Mouse (Mus musculus) A20 (cell line): Measurements from ENCODE around the gene Pcbp2.
A peak's percentile ranks its signal among the peaks of the same experiment; 100 is the strongest.

Source experiments
- DNase-seq: peaks from one replicate; pipeline ENCODE4 v3.0.0-alpha.2; 2011; ENCODE audit warnings: low read depth, low spot score

Gene Pcbp2

DNA sequence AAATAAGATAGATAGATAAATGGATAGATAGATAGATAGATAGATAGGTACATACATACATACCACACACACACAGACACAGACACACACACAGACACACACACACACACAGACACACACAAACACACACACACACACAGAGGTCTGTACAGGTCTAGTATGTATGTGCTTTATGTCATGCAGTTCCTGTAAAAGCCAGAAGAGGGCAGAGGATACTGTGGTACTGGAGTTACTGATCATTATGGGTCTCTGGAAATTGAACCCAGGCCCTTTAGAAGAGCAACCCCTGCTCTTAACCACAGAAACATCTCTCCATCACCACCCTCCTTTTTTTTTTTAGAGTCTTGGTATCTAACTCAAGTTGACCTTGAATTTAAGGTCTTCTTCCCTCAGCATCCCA, 6.7 kb upstream of the Pcbp2 start:
- peak; percentile 60 for DNase-seq

DNA sequence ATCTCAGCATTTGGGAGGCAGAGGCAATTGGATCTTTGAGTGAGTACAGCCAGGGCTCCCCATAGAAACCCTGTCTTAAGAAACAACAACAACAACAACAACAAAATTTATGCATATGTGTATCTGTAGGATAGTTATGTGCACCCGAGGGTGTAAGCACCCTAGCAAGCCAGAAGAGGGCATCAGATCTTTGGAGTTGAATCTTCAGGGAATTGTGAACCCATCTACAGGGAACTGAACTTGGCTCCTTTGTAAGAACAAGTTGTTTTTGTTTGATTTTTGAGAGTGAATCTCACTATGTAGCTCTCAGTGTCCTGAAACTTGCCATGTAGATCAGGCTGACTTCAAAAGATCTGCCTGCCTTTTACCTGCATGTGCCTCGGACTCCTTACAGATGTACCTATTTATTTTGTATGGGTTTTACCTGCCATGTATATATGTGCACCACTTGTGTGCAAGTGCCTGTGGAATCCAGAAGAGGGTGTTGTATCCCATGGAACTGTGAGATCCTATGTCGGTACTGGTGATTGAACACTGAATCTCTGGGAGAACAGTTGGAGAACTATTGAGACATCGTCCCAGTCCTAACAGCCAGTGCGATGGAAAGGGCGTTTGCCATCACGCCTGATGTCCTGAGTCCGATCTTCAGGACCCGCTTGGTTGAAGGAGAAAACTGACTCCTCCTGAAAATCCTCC, 1.5 kb upstream of the Pcbp2 start:
- no peak for DNase-seq

DNA sequence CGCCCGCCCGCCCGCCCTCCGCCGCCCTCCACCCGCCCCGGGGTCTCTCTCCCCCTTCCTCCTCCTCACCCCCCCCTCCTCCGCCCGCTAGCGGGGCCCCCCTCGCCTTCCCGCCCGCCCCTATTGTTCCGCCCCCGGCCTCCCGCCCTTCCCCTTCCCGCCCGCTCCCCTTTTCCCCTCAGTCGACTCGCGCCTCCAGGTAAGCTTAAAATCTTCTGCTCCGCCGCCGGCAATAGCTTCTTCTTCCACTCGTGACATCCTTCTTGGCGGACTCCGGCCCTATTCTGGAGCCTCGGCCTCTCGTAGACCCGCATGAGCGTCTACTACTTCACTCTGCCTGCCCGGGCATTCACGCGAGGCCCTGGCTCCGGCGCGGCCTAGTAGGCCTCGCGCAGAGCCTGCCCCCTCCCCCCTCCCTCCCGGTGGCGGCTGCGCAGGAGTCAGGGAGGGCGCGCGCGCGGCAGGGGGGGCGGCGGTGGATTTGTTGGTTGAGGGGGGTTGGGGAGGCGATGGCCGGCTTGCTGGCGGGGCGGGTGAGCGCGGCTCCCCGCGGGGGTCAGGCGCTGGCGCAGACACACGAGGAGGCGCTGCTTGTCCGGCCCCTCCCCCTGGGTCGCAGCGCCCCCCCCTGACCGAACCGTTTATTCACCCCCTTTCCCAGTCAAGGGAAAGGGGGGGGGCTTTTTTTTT, 411 bp downstream of the Pcbp2 start:
- peak; percentile 90 for DNase-seq

GRCm38 (mm10) chr15:102471295-102471645, 931 bp downstream of the Pcbp2 start:
- no peak for DNase-seq

- DNase-seq: no peak
Measured at GRCm38 (mm10) chr15:102471727-102472126, 1.4 kb downstream of the Pcbp2 start.

DNA sequence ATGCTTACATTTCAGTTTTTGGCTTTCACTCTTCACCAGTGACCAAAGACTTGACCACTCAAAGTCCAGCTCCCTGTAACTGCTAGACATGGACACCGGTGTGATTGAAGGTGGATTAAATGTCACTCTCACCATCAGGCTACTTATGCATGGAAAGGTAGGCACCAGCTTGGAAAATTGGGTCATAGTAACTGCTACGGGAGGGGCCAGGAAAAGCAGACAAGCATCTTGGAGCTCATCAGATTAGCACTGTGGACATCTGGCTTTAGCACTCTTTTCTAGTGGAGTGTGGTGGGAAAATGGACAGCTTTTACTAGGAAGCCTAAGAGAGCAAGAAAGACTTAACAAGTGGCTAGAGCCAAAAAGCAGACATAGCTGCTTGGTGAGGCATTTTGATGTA, 2.9 kb downstream of the Pcbp2 start:
- DNase-seq: no peak

- no peak for DNase-seq
Measured at GRCm38 (mm10) chr15:102474520-102474919, 4.2 kb downstream of the Pcbp2 start.

- no peak for DNase-seq
Measured at GRCm38 (mm10) chr15:102483136-102483535, 12.8 kb downstream of the Pcbp2 start.

GRCm38 (mm10) chr15:102485853-102486252, 15.5 kb downstream of the Pcbp2 start:
- no peak for DNase-seq

DNA sequence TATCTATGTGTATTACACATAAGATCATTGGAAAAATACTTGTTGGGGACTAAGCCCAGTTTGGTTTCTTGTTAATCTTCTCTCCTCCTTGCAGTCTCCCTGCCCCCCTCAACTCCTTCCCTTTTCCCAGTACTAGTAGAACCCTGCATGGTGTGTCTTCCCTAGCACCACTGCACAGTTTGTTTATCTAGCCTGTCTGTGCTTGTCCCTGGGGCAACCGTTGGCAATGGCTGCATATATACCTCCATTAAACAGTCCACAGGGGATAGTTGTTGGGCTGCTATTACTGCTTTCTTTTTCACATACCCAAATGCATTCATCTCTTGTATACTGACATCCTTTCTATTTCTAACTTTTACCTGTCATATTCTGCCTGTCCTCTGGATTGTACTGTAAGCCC, 17.3 kb downstream of the Pcbp2 start:
- DNase-seq: no peak

- no peak for DNase-seq
Measured at GRCm38 (mm10) chr15:102498322-102498721, 28.0 kb downstream of the Pcbp2 start.

DNA sequence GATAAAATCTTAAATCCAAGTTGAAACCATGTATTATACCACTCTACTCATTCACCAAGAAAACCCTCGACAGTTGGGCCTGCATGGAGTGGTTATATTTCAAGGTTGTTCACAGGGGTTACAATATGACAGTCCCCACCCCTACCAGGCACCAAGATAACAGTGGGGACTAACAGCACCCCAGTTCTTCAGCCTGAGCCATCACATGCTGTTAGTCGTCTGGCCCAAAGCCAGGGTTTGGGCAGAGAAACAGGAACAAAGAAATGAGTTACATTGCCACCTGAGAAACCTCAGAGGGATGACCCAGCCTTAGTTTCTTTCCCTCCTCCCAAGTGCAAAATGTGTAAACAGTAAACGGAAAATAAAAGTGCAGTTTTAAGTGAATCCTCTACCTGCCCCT, 29.0 kb downstream of the Pcbp2 start:
- peak; percentile 44 for DNase-seq

DNA sequence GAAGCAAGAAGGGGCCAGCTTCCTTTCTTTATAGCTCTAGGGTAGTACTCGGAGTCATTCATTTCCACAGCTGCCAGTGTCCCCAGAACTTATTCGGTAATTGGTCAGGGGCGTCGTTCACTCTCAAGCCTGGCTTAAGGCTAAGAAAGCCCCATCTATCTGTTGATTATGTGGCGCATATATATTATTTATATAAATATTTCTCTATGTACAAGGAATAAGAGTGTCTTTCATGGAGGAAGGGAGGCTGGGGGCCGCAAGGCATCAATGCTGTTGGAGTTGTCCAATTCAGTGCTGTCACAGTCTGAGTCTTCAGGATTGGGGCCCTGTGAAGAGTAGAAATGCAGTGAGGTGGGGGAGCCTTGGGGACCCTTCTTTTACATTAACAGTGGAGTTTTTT, 29.5 kb downstream of the Pcbp2 start:
- DNase-seq: no peak

GRCm38 (mm10) chr15:102500479-102500878, 30.1 kb downstream of the Pcbp2 start:
- no peak for DNase-seq

DNA sequence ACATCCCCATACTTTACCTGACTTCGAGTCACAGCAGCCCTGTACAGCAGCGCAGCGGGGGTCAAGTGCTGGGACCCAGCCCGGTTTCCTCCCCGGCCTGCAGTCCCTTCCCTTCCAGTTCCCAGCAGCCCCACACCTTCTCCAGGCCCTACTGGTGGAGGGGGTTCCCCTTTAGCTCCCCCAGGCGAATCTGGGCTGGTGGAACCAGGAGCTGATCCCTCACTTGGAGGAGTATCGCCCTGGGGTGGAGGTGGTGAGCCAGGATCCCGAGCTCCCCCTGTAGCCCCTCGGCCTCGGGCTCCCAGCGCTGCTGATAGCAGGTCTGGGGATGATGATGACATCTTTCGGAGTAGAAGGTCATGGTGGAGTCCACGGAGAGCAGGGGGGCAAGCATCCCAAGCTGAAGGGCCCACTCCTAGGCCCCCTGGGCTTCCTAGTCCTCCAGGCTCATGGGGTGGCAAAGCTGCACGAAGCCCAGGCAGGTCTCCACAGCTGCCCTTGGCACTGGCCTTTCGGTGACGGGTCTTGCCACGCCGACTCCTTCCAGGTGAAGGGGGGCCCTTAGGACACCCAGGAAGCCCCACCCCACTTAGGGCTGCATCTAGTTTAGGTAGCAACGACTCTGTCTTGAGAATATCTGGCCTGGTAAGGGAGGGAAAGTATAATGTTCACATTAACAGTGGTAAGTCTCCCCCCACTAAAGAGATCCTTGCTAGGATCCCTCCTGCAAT, 30.9 kb downstream of the Pcbp2 start:
- no peak for DNase-seq

- DNase-seq: no peak
Measured at GRCm38 (mm10) chr15:102502254-102502840, 32.0 kb downstream of the Pcbp2 start.

- no peak for DNase-seq
Measured at GRCm38 (mm10) chr15:102503447-102503846, 33.1 kb downstream of the Pcbp2 start, which contains the start of gene Gm10337. TSS of gene Gm10337 (plus strand) at chr15:102503722.

GRCm38 (mm10) chr15:102503924-102504782, 33.8 kb downstream of the Pcbp2 start:
- DNase-seq: no peak

- no peak for DNase-seq
Measured at GRCm38 (mm10) chr15:102505073-102505769, 34.9 kb downstream of the Pcbp2 start.

DNA sequence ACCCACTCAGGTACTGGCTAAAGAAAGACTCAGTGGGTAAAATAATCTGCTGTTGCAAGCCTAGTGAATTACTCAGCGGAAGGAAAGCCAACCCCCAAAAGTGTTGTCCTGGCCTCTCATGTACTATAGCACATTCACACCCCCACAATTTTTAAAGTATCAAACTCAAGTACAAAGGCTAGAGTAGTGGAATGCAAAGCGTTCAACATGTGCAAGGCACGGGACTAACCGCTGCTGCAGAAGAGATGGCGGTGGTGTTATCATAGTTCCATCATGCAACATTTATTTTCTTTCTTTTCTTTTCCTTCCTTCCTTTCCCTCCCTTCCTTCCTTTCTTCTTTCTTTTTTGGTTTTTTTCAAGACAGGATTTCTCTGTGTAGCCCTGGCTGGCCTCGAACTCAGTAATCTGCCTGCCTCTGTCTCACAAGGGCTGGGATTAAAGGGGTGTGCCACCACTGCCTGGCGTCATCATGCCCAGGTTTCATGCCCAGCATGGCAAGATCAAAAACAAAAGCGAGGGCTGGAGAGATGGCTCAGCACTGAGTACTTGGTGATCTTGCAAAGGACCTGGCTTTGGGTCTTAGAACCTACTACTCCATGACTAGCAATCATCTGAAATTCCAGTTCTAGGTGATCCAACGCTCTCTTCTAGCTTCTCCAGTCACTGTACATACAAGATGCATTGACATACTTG, 35.6 kb downstream of the Pcbp2 start:
- no peak for DNase-seq
